Mouse (Mus musculus) effector memory CD4-positive, alpha-beta T cell, adult 7 months (primary cell): Measurements from ENCODE around the gene Pxt1. TPM values are rescaled to one million over a fixed set of nuclear protein-coding genes. Genes with fewer than 3 reads are reported as not detected.

Experiments
- polyA plus RNA-seq: library from polyadenylated mRNA; unstranded; fragments of 100-300 nt; shearing (Covaris generic); gene quantifications from one replicate; pipeline ENCODE4 v1.2.1, GENCODE M21; 2017

Pxt1 gene
- not detected for polyA plus RNA-seq

DNA sequence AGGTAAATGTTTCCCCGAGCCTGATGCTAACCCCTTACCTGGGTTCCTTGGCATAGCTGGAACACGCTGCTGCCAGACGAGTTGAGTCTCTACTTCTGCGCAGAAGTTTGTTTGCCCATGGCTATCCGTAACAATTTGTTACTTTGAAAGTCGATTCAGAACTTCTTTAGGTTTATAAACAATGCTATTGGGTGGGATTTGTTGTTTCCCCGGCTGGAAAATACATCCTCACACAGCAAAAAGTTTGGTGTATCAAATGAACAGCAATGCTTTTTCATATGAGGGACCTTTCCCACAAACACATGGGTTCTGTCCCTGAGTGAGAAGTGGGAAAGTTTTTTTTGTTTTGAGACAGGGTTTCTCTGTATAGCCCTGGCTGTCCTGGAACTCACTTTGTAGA is at the start of gene Pxt1:
Pxt1 (minus strand) TSS at position 101 of the 400 bp plus-strand sequence.

DNA sequence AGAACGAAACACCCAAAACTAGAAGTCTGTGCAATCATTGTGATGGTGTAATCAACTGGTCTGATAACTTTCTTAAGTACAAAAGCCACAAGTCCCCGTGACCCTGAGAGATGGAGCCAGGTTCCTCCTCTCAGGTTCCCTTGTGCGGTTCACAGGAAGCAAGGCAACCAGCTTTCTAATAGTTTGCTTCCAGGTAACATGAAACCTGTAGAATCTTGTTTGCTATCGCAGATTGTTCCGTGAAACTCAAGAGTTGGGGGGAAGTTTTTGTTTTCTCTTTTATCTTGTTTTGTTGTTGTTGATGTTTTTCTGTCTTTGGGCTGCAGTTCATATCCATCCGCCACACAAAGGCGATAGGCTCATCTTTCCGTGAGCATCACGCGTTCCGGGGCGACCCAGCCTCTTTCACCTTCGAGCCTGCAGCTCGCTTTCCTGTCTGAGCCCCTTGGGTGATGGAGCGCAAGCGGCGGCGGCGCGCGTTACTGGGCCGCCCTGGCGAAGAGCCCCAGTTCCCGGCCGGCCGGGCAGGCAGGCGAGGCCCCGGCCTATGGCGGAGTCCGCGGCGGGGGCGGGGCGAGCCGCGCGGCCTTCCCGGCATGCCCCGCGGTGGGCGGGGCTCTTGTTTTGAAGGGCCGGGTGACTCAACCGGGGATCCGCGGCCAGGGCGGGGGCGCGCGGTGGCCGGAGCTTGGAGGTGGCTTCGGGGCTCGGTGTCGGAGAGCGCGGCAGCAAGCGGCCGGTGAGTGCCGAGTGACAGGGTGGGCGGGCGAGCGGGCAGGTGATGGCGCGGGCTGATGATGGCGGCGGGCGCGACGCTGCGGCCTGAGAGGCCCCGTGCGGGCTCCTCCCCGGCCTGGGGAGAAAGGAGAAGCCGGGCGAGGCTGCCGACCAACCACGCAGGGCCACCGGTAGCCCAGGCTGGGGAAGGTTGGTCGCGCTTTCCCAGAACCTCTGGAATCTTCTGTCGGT is 8.5 kb upstream of the Pxt1 start, which contains the start of gene Kctd20:
Kctd20 (plus strand) TSS at position 120 of the 969 bp plus-strand sequence.

DNA sequence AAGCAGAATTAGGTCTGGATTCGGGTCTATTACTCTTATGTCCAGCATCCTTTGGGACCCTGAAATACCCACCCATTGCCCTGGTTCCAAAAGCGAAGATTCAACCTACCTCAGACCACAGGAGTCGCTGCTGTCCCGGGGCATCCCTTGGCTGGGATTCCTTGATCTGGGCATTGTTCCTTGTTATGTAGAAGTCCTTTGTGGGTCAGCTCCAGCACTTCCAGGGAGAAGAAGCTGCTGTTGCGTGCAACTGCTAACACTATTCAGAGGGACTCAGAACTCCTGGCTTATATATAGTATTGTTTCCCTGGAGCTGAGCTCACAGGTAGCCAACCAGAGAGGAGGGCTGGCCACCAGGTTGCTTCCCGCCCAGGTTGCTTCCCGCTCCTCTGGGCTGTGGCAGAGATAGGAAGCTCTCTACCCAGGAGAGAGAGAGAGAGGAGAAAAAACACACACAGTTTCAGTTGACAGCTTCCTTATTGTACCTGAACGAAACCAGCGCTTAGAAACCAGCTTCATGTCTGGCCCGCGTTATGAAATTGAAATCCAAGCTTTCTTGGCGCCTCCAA is 28.5 kb downstream of the Pxt1 start, which contains the start of gene 4930539E08Rik:
4930539E08Rik (minus strand) TSS at position 265 of the 569 bp plus-strand sequence.

Other genes with a start within 250 kb of the Pxt1 start
- 8.5 TPM for gene AC170998.1, start 217.8 kb downstream of the Pxt1 start, polyA plus RNA-seq
- gene Mapk13, start 174.5 kb downstream of the Pxt1 start, polyA plus RNA-seq: not detected
- gene Brpf3, start 142.8 kb downstream of the Pxt1 start, polyA plus RNA-seq: 15.1 TPM
- not detected for gene Pnpla1, start 85.4 kb downstream of the Pxt1 start, polyA plus RNA-seq
- 0.16 TPM for gene 4930539E08Rik, start 28.5 kb downstream of the Pxt1 start, polyA plus RNA-seq
- gene Kctd20, start 8.1 kb upstream of the Pxt1 start, polyA plus RNA-seq: 61.7 TPM
- 310 TPM for gene Stk38, start 64.2 kb upstream of the Pxt1 start, polyA plus RNA-seq
- 528 TPM for gene Srsf3, start 88.8 kb upstream of the Pxt1 start, polyA plus RNA-seq
- gene Cdkn1a, start 147.1 kb upstream of the Pxt1 start, polyA plus RNA-seq: 140 TPM
- gene Rab44, start 170.3 kb upstream of the Pxt1 start, polyA plus RNA-seq: not detected